Mouse (Mus musculus) right cerebral cortex, postnatal 4 days (tissue): ENCODE measurements around the gene Trpm7.

ENCODE experiments used
- DNase-seq: peaks from one replicate; pipeline ENCODE4 v3.0.0-alpha.2; 2022

Gene Trpm7

GRCm38 (mm10) chr2:126815822-126816221 is 60.2 kb downstream of the Trpm7 start:
- DNase-seq = no peak

- no peak for DNase-seq
Measured at GRCm38 (mm10) chr2:126801980-126802379, 74.0 kb downstream of the Trpm7 start.

GRCm38 (mm10) chr2:126798455-126798854 is 77.6 kb downstream of the Trpm7 start:
- DNase-seq = no peak

GRCm38 (mm10) chr2:126795708-126796107 is 80.3 kb downstream of the Trpm7 start:
- no peak for DNase-seq

GRCm38 (mm10) chr2:126792611-126793010 is 83.4 kb downstream of the Trpm7 start:
- DNase-seq = no peak

GRCm38 (mm10) chr2:126787721-126788342 is 88.2 kb downstream of the Trpm7 start:
- DNase-seq = no peak

- DNase-seq = no peak
Measured at GRCm38 (mm10) chr2:126783370-126783769, 92.7 kb downstream of the Trpm7 start, which contains the start of gene Usp50. Gene Usp50 (minus strand): TSS chr2:126783470.

- DNase-seq = peak; percentile 66
Measured at GRCm38 (mm10) chr2:126782433-126782832, 93.6 kb downstream of the Trpm7 start.

GRCm38 (mm10) chr2:126781478-126781877 is 94.6 kb downstream of the Trpm7 start:
- DNase-seq = no peak

GRCm38 (mm10) chr2:126780286-126780685 is 95.7 kb downstream of the Trpm7 start:
- DNase-seq = no peak

GRCm38 (mm10) chr2:126778806-126779205 is 97.2 kb downstream of the Trpm7 start:
- no peak for DNase-seq

- no peak for DNase-seq
Measured at GRCm38 (mm10) chr2:126776416-126776815, 99.6 kb downstream of the Trpm7 start.

- DNase-seq = no peak
Measured at GRCm38 (mm10) chr2:126775951-126776350, 100.1 kb downstream of the Trpm7 start.

GRCm38 (mm10) chr2:126772217-126772616 is 103.8 kb downstream of the Trpm7 start:
- DNase-seq = no peak

GRCm38 (mm10) chr2:126769431-126770181 is 106.4 kb downstream of the Trpm7 start:
- DNase-seq = no peak

- DNase-seq = no peak
Measured at GRCm38 (mm10) chr2:126768194-126768593, 107.8 kb downstream of the Trpm7 start.

GRCm38 (mm10) chr2:126767599-126767998 is 108.4 kb downstream of the Trpm7 start:
- DNase-seq = no peak

- no peak for DNase-seq
Measured at GRCm38 (mm10) chr2:126765867-126766582, 110.0 kb downstream of the Trpm7 start.

- DNase-seq = no peak
Measured at GRCm38 (mm10) chr2:126759351-126759750, 116.7 kb downstream of the Trpm7 start.

- DNase-seq = no peak
Measured at GRCm38 (mm10) chr2:126755664-126756063, 120.4 kb downstream of the Trpm7 start.

- DNase-seq = no peak
Measured at GRCm38 (mm10) chr2:126743389-126743788, 132.6 kb downstream of the Trpm7 start.
